Mouse (Mus musculus): ENCODE data around the gene Reln.

- TF ChIP-seq POLR2A (IDR thresholded peaks at IDR 0.05; ENCODE audit: insufficient read depth, low read depth, low read length) = no peak
- no peak for TF ChIP-seq CTCF (IDR thresholded peaks at IDR 0.05; ENCODE audit: insufficient read depth, low read depth, low read length)
These were observed 407.9 kb downstream of the Reln start for GRCm38 (mm10) chr5:21936627-21937026.
